Mouse (Mus musculus): Measurements from ENCODE around the gene Cd109. TPM values are rescaled to one million over a fixed set of nuclear protein-coding genes. Genes with fewer than 3 reads are reported as not detected.

Gene Cd109
- 0.13 and 0.21 TPM in 2 replicates for total RNA-seq (2012; rRNA removed)
- 0.52 and 0.62 TPM in 2 replicates for total RNA-seq (2014; rRNA removed)
- polyA plus RNA-seq (2012; ENCODE audit: insufficient read length, low read depth) = 0.65 and 0.73 TPM in 2 replicates

GRCm38 (mm10) chr9:78615401-78616021, at the start of gene Cd109:
Gene Cd109, plus strand, starts transcription at chr9:78615546.
- in situ Hi-C loops (cut with MboI; ENCODE audit: low pct_ligation_motif_present, low pct_unique_long_range_greater_than_20kb, low sequenced_read_pairs) (no loop called here), dilution Hi-C loops (cut with MboI; ENCODE audit: extremely low pct_ligation_motif_present, extremely low pct_unique_long_range_greater_than_20kb, low sequenced_read_pairs) (no loop called here)
- no peak for TF ChIP-seq ZC3H11A (IDR thresholded peaks at IDR 0.05; ENCODE audit: low read depth, low read length)
- TF ChIP-seq MAFK (IDR thresholded peaks at IDR 0.05; ENCODE audit: insufficient replicate concordance, low read length) = no peak
- no peak for TF ChIP-seq TBP (conservative IDR thresholded peaks at IDR 0.05; ENCODE audit: low read depth, low read length)
- TF ChIP-seq ETS1 (conservative IDR thresholded peaks at IDR 0.05; ENCODE audit: low read depth, low read length) = no peak
- no peak for TF ChIP-seq HCFC1 (IDR thresholded peaks at IDR 0.05; ENCODE audit: low read depth, low read length)
- TF ChIP-seq CTCF (conservative IDR thresholded peaks at IDR 0.05 in 1 of 2, IDR thresholded peaks at IDR 0.05 in 1 of 2; ENCODE audit: low read depth in 2 of 2, low read length in 2 of 2) = no peak
- TF ChIP-seq MAZ (IDR thresholded peaks at IDR 0.05; ENCODE audit: low read depth, low read length) = no peak
- TF ChIP-seq TCF12 (IDR thresholded peaks at IDR 0.05; ENCODE audit: low read depth, low read length) = no peak
- no peak for TF ChIP-seq ELF1 (IDR thresholded peaks at IDR 0.05; ENCODE audit: low read depth, low read length)
- no peak for TF ChIP-seq SMC3 (IDR thresholded peaks at IDR 0.05; ENCODE audit: low read depth, low read length)
- TF ChIP-seq USF2 (conservative IDR thresholded peaks at IDR 0.05; ENCODE audit: low read depth, low read length) = no peak
- Histone ChIP-seq H3K79me2 (replicated peaks; ENCODE audit: control insufficient read depth, extremely low read depth, insufficient read depth, poor library complexity, severe bottlenecking) (no peaks in the 10 kb centered on the region), H3K27ac (ENCODE audit: insufficient read depth, low read depth) (no peak within 1 kb of the TSS), H3K4me1 (ENCODE audit: control insufficient read depth in 1 of 2, insufficient read depth in 2 of 2) (peaks cover 0 to 3% of the 10 kb centered on the region in 2 experiments; a peak in 1 of 4 replicates), H3K9me3 (replicated peaks; ENCODE audit: low read length) (peaks cover 4% of the 10 kb centered on the region), H3K9ac (ENCODE audit: insufficient read depth, low read depth) (no peak within 1 kb of the TSS), H3K27me3 (replicated peaks) (no peaks in the 10 kb centered on the region), H3K4me2 (ENCODE audit: insufficient read depth, low read depth, poor library complexity, severe bottlenecking) (no peak within 1 kb of the TSS), H3K4me3 (replicated peaks in 1 of 3; ENCODE audit: low read depth in 2 of 3, low read length in 2 of 3, poor library complexity in 1 of 3) (no peak within 1 kb of the TSS), H3K36me3 (replicated peaks in 1 of 2; ENCODE audit: control insufficient read depth in 1 of 2, insufficient read depth in 1 of 2, low read length in 1 of 2) (no peaks in the 10 kb centered on the region)
- DNase-seq (ENCODE audit: extremely low read depth) = no peak

GRCm38 (mm10) chr9:78569934-78570333, 45.4 kb upstream of the Cd109 start:
- peaks cover 8 to 44% of the 10 kb centered on the region in 2 experiments for H3K36me3 ChIP-seq (replicated peaks in 1 of 2; ENCODE audit: control insufficient read depth in 1 of 2, insufficient read depth in 1 of 2, low read length in 1 of 2)
- H3K4me1 ChIP-seq (ENCODE audit: control insufficient read depth in 1 of 2, insufficient read depth in 2 of 2) = no peaks in the 10 kb centered on the region
- H3K9ac ChIP-seq (ENCODE audit: insufficient read depth, low read depth) = no peak overlapping the region
- no peaks in the 10 kb centered on the region for H3K27me3 ChIP-seq (replicated peaks)
- H3K4me2 ChIP-seq (ENCODE audit: insufficient read depth, low read depth, poor library complexity, severe bottlenecking) = no peak overlapping the region
- no peak for TF ChIP-seq UBTF (IDR thresholded peaks at IDR 0.05; ENCODE audit: low read depth, low read length)
- no peaks in the 10 kb centered on the region for H3K9me3 ChIP-seq (replicated peaks; ENCODE audit: low read length)
- no peaks in the 10 kb centered on the region for H3K79me2 ChIP-seq (replicated peaks; ENCODE audit: control insufficient read depth, extremely low read depth, insufficient read depth, poor library complexity, severe bottlenecking)
- H3K4me3 ChIP-seq (replicated peaks in 1 of 3; ENCODE audit: low read depth in 2 of 3, low read length in 2 of 3, poor library complexity in 1 of 3) = no peak overlapping the region
- H3K27ac ChIP-seq (ENCODE audit: insufficient read depth, low read depth) = no peak overlapping the region
- dilution Hi-C loops (cut with MboI; ENCODE audit: extremely low pct_ligation_motif_present, extremely low pct_unique_long_range_greater_than_20kb, low sequenced_read_pairs) (no loop called here), in situ Hi-C loops (cut with MboI; ENCODE audit: low pct_ligation_motif_present, low pct_unique_long_range_greater_than_20kb, low sequenced_read_pairs) (no loop called here)
- DNase-seq (ENCODE audit: extremely low read depth) = no peak

GRCm38 (mm10) chr9:78576466-78576865, 38.9 kb upstream of the Cd109 start:
- H3K9me3 ChIP-seq (replicated peaks; ENCODE audit: low read length) = no peaks in the 10 kb centered on the region
- in situ Hi-C loops (cut with MboI; ENCODE audit: low pct_ligation_motif_present, low pct_unique_long_range_greater_than_20kb, low sequenced_read_pairs) = no loop called here
- TF ChIP-seq NRF1 (IDR thresholded peaks at IDR 0.05; ENCODE audit: low read depth, low read length) (no peak), ETS1 (conservative IDR thresholded peaks at IDR 0.05; ENCODE audit: low read depth, low read length) (no peak)
- H3K36me3 ChIP-seq (replicated peaks in 1 of 2; ENCODE audit: control insufficient read depth in 1 of 2, insufficient read depth in 1 of 2, low read length in 1 of 2) = peaks cover 10 to 53% of the 10 kb centered on the region in 2 experiments
- no peak overlapping the region for H3K4me3 ChIP-seq (replicated peaks in 1 of 3; ENCODE audit: low read depth in 2 of 3, low read length in 2 of 3, poor library complexity in 1 of 3)
- H3K4me2 ChIP-seq (ENCODE audit: insufficient read depth, low read depth, poor library complexity, severe bottlenecking) = no peak overlapping the region
- H3K27me3 ChIP-seq (replicated peaks) = no peaks in the 10 kb centered on the region
- H3K9ac ChIP-seq (ENCODE audit: insufficient read depth, low read depth) = no peak overlapping the region
- H3K79me2 ChIP-seq (replicated peaks; ENCODE audit: control insufficient read depth, extremely low read depth, insufficient read depth, poor library complexity, severe bottlenecking) = no peaks in the 10 kb centered on the region
- no peak overlapping the region for H3K27ac ChIP-seq (ENCODE audit: insufficient read depth, low read depth)
- dilution Hi-C loops (cut with MboI; ENCODE audit: extremely low pct_ligation_motif_present, extremely low pct_unique_long_range_greater_than_20kb, low sequenced_read_pairs) = no loop called here
- H3K4me1 ChIP-seq (ENCODE audit: control insufficient read depth in 1 of 2, insufficient read depth in 2 of 2) = no peaks in the 10 kb centered on the region
- no peak for DNase-seq (ENCODE audit: extremely low read depth)

Measured in CH12.LX (cell line).